Mouse (Mus musculus): ENCODE data around the gene Btbd17.

Btbd17 gene

GRCm38 (mm10) chr11:114795848-114796322, at the start of gene Btbd17:
Gene Btbd17, minus strand, starts transcription at chr11:114795945.
- in situ Hi-C loops (cut with MboI; ENCODE audit: low sequenced_read_pairs): loop anchor here (5.0 kb wide), 1 partner anchor 44 kb away; no protein-coding TSS in a partner anchor

- in situ Hi-C loops (cut with MboI; ENCODE audit: low sequenced_read_pairs): no loop called here
These were observed 48.9 kb upstream of the Btbd17 start for GRCm38 (mm10) chr11:114844464-114845220.

- in situ Hi-C loops (cut with MboI; ENCODE audit: low sequenced_read_pairs): no loop called here
These were observed 48.2 kb upstream of the Btbd17 start for GRCm38 (mm10) chr11:114843818-114844463.

GRCm38 (mm10) chr11:114833166-114833565, 37.4 kb upstream of the Btbd17 start:
- in situ Hi-C loops (cut with MboI; ENCODE audit: low sequenced_read_pairs): no loop called here

GRCm38 (mm10) chr11:114830433-114830773, 34.7 kb upstream of the Btbd17 start:
- in situ Hi-C loops (cut with MboI; ENCODE audit: low sequenced_read_pairs): no loop called here

GRCm38 (mm10) chr11:114829499-114830432, 34.0 kb upstream of the Btbd17 start:
- in situ Hi-C loops (cut with MboI; ENCODE audit: low sequenced_read_pairs): no loop called here

GRCm38 (mm10) chr11:114826686-114827085, 30.9 kb upstream of the Btbd17 start:
- in situ Hi-C loops (cut with MboI; ENCODE audit: low sequenced_read_pairs): no loop called here

GRCm38 (mm10) chr11:114823199-114823725, 27.5 kb upstream of the Btbd17 start:
- in situ Hi-C loops (cut with MboI; ENCODE audit: low sequenced_read_pairs): loop anchor here (25.0 kb wide), 1 partner anchor 89 kb away; no protein-coding TSS in a partner anchor

GRCm38 (mm10) chr11:114822727-114823126, 27.0 kb upstream of the Btbd17 start:
- in situ Hi-C loops (cut with MboI; ENCODE audit: low sequenced_read_pairs): loop anchor here (25.0 kb wide), 1 partner anchor 90 kb away; no protein-coding TSS in a partner anchor

GRCm38 (mm10) chr11:114821325-114821724, 25.6 kb upstream of the Btbd17 start:
- in situ Hi-C loops (cut with MboI; ENCODE audit: low sequenced_read_pairs): loop anchor here (25.0 kb wide), 1 partner anchor 91 kb away; no protein-coding TSS in a partner anchor

- in situ Hi-C loops (cut with MboI; ENCODE audit: low sequenced_read_pairs): loop anchor here (25.0 kb wide), 1 partner anchor 92 kb away; no protein-coding TSS in a partner anchor
These were observed 24.7 kb upstream of the Btbd17 start for GRCm38 (mm10) chr11:114820444-114820843.

- in situ Hi-C loops (cut with MboI; ENCODE audit: low sequenced_read_pairs): loop anchor here (25.0 kb wide), 1 partner anchor 93 kb away; no protein-coding TSS in a partner anchor
These were observed 23.4 kb upstream of the Btbd17 start for GRCm38 (mm10) chr11:114819110-114819509.

GRCm38 (mm10) chr11:114818185-114818584, 22.4 kb upstream of the Btbd17 start:
- in situ Hi-C loops (cut with MboI; ENCODE audit: low sequenced_read_pairs): loop anchor here (25.0 kb wide), 1 partner anchor 94 kb away; no protein-coding TSS in a partner anchor

- in situ Hi-C loops (cut with MboI; ENCODE audit: low sequenced_read_pairs): loop anchor here (25.0 kb wide), 1 partner anchor 95 kb away; no protein-coding TSS in a partner anchor
These were observed 21.2 kb upstream of the Btbd17 start for GRCm38 (mm10) chr11:114816934-114817333.

GRCm38 (mm10) chr11:114814873-114815592, 19.3 kb upstream of the Btbd17 start:
- in situ Hi-C loops (cut with MboI; ENCODE audit: low sequenced_read_pairs): loop anchor here (25.0 kb wide), 1 partner anchor 97 kb away; no protein-coding TSS in a partner anchor

GRCm38 (mm10) chr11:114812731-114813240, 17.0 kb upstream of the Btbd17 start:
- in situ Hi-C loops (cut with MboI; ENCODE audit: low sequenced_read_pairs): loop anchor here (25.0 kb wide), 1 partner anchor 100 kb away; no protein-coding TSS in a partner anchor

GRCm38 (mm10) chr11:114810344-114810743, 14.6 kb upstream of the Btbd17 start:
- in situ Hi-C loops (cut with MboI; ENCODE audit: low sequenced_read_pairs): loop anchor here (25.0 kb wide), 1 partner anchor 102 kb away; no protein-coding TSS in a partner anchor

GRCm38 (mm10) chr11:114809371-114809770, 13.6 kb upstream of the Btbd17 start:
- in situ Hi-C loops (cut with MboI; ENCODE audit: low sequenced_read_pairs): loop anchor here (25.0 kb wide), 1 partner anchor 103 kb away; no protein-coding TSS in a partner anchor

All from CH12F3 (cell line).